Mouse (Mus musculus) olfactory bulb, adult 2 months (tissue): ENCODE measurements around the gene Nabp2.

Experiments used
- CTCF ChIP-seq: fragments of 200-500 bp; IDR thresholded peaks from 2 replicates; pipeline ENCODE4 v1.5.1; 2012; ENCODE audit warnings: low read depth, mild to moderate bottlenecking, low read length, moderate library complexity; ENCODE audit not compliant: insufficient read depth
- POLR2A ChIP-seq: fragments of 200-500 bp; IDR thresholded peaks from 2 replicates; pipeline ENCODE4 v1.6.1; 2012; ENCODE audit warnings: mild to moderate bottlenecking, low read depth, low read length, moderate library complexity; ENCODE audit not compliant: insufficient read depth

DNA sequence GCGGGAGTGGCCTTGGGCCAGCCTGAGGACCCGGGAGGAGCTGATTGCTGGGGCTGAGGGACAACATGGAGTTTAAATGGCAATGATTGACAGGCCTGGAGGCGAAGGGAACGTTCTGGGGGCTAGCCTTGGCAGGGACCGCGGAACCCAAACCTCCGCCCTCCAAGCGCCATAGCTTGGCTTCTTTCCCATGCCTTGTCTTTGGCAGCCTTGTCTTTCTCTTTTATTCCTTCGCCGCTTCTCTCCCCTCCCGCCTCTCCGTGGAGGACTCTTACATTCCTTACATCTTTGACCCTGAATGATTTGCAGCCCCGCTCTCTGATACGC, 726 bp upstream of the Nabp2 start:
- TF ChIP-seq POLR2A (no peak), CTCF (no peak)
